Mouse (Mus musculus) testis, adult 2 months (tissue): ENCODE measurements around the gene Rbm5. TPM values are rescaled to one million over a fixed set of nuclear protein-coding genes. Genes with fewer than 3 reads are reported as not detected.
A peak's percentile ranks its signal among the peaks of the same experiment; 100 is the strongest.

Source experiments
- H3K27ac ChIP-seq: fragments of 200-500 bp; 2 replicates; pipeline ENCODE4 v1.5.1; 2012; ENCODE audit warnings: low read depth, low read length; ENCODE audit not compliant: control insufficient read depth, insufficient read depth
- H3K27me3 ChIP-seq: fragments of 200-500 bp; 2 replicates; pipeline ENCODE4 v1.6.1; 2012; ENCODE audit warnings: mild to moderate bottlenecking, low read length, moderate library complexity; ENCODE audit not compliant: control insufficient read depth, insufficient read depth
- H3K36me3 ChIP-seq: fragments of 200-500 bp; 2 replicates; pipeline ENCODE4 v1.6.1; 2012; ENCODE audit warnings: mild to moderate bottlenecking, low read length; ENCODE audit not compliant: control insufficient read depth, insufficient read depth
- H3K4me1 ChIP-seq: fragments of 200-500 bp; 2 replicates; pipeline ENCODE4 v1.6.1; 2012; ENCODE audit warnings: low read length; ENCODE audit not compliant: control insufficient read depth, insufficient read depth
- H3K4me3 ChIP-seq: fragments of 200-500 bp; 2 replicates; pipeline ENCODE4 v1.5.1; 2012; ENCODE audit warnings: low read depth, mild to moderate bottlenecking, low read length, moderate library complexity, mixed read lengths; ENCODE audit not compliant: control insufficient read depth
- CTCF ChIP-seq: fragments of 200-500 bp; IDR thresholded peaks from 2 replicates; pipeline ENCODE4 v1.5.1; 2012; ENCODE audit warnings: low read depth, mild to moderate bottlenecking, inconsistent platforms, low read length, moderate library complexity; ENCODE audit not compliant: control insufficient read depth, insufficient read depth, insufficient replicate concordance
- POLR2A ChIP-seq: fragments of 200-500 bp; IDR thresholded peaks from 2 replicates; pipeline ENCODE4 v1.6.1; 2012; ENCODE audit warnings: low read depth, mild to moderate bottlenecking, inconsistent platforms, low read length, moderate library complexity; ENCODE audit not compliant: control insufficient read depth
- polyA plus RNA-seq: library from polyadenylated mRNA; depleted of rRNA; stranded (reverse); fragments of >200 nt; gene quantifications from 2 replicates; pipeline ENCODE4 v1.2.3, GENCODE M21; 2012

Gene Rbm5
- polyA plus RNA-seq, 1 experiment, result 57.8 TPM

- no peaks in the 10 kb centered on the region for H3K27me3 ChIP-seq
- H3K4me1 ChIP-seq, result peaks cover 7% of the 10 kb centered on the region
- TF ChIP-seq CTCF (no peak), POLR2A (no peak)
- no peak overlapping the region for H3K27ac ChIP-seq
- H3K4me3 ChIP-seq, result peak overlapping the region; percentile 84
- H3K36me3 ChIP-seq, result no peaks in the 10 kb centered on the region
Measured at GRCm38 (mm10) chr9:107716951-107717350, 53.8 kb downstream of the Rbm5 start.

GRCm38 (mm10) chr9:107715632-107716031 is 55.2 kb downstream of the Rbm5 start:
- no peaks in the 10 kb centered on the region for H3K36me3 ChIP-seq
- peaks cover 7% of the 10 kb centered on the region for H3K4me1 ChIP-seq
- no peaks in the 10 kb centered on the region for H3K27me3 ChIP-seq
- H3K4me3 ChIP-seq, result peak overlapping the region; percentile 84
- no peak for TF ChIP-seq POLR2A
- TF ChIP-seq CTCF, result no peak
- no peak overlapping the region for H3K27ac ChIP-seq

- no peak overlapping the region for H3K27ac ChIP-seq
- no peaks in the 10 kb centered on the region for H3K36me3 ChIP-seq
- peak overlapping the region; percentile 64 for H3K4me3 ChIP-seq
- no peak for TF ChIP-seq POLR2A
- no peak for TF ChIP-seq CTCF
- no peaks in the 10 kb centered on the region for H3K27me3 ChIP-seq
- peaks cover 15% of the 10 kb centered on the region for H3K4me1 ChIP-seq
Measured at GRCm38 (mm10) chr9:107714221-107714952, 56.4 kb downstream of the Rbm5 start.

- Histone ChIP-seq H3K36me3 (no peaks in the 10 kb centered on the region), H3K4me3 (peak within 1 kb of the TSS; percentile 71), H3K27ac (no peak within 1 kb of the TSS), H3K4me1 (peaks cover 27% of the 10 kb centered on the region), H3K27me3 (no peaks in the 10 kb centered on the region)
- TF ChIP-seq POLR2A (no peak), CTCF (peak; percentile 12; the same call in 1 of the 2 replicates)
Measured at GRCm38 (mm10) chr9:107709697-107710483, 60.9 kb downstream of the Rbm5 start, which contains the start of gene Sema3f. TSS of gene Sema3f (minus strand) at chr9:107710475.

DNA sequence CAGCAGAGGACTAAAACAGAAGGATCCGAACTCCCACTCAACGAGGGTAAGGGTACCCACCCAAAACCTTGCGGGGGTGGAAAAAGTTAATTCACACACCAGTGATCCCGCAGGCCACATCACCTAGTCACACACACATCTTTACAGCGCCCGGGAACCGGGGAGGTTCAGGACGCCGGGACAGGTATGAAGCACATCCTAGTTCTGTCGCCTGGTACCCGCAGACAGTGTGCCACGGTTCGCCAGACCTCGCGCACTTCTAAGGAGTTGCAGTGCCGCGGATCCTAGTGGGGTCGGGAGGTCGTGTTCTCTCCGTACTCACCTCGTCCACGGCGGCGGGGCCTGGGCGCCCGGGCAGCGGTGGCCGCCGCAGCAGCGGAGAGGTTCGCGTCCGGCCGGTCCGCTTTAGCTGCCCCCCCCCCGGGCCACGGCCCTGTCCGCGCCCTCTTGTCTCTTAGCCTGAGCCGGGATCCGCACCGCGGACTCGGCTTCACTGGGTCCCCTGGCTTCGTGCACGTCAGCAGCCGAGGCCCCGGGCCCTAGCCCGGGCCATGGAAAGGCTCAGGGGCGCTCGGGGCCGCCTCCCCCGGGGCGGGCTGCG is 61.6 kb downstream of the Rbm5 start:
- Histone ChIP-seq H3K4me3 (peak overlapping the region; percentile 71), H3K4me1 (peaks cover 24% of the 10 kb centered on the region), H3K36me3 (no peaks in the 10 kb centered on the region), H3K27ac (no peak overlapping the region), H3K27me3 (no peaks in the 10 kb centered on the region)
- TF ChIP-seq POLR2A, result no peak
- TF ChIP-seq CTCF, result no peak

GRCm38 (mm10) chr9:107708439-107709095 is 62.2 kb downstream of the Rbm5 start:
- Histone ChIP-seq H3K36me3 (no peaks in the 10 kb centered on the region), H3K4me3 (peak overlapping the region; percentile 71), H3K4me1 (peaks cover 24% of the 10 kb centered on the region), H3K27ac (no peak overlapping the region), H3K27me3 (no peaks in the 10 kb centered on the region)
- no peak for TF ChIP-seq POLR2A
- TF ChIP-seq CTCF, result no peak

DNA sequence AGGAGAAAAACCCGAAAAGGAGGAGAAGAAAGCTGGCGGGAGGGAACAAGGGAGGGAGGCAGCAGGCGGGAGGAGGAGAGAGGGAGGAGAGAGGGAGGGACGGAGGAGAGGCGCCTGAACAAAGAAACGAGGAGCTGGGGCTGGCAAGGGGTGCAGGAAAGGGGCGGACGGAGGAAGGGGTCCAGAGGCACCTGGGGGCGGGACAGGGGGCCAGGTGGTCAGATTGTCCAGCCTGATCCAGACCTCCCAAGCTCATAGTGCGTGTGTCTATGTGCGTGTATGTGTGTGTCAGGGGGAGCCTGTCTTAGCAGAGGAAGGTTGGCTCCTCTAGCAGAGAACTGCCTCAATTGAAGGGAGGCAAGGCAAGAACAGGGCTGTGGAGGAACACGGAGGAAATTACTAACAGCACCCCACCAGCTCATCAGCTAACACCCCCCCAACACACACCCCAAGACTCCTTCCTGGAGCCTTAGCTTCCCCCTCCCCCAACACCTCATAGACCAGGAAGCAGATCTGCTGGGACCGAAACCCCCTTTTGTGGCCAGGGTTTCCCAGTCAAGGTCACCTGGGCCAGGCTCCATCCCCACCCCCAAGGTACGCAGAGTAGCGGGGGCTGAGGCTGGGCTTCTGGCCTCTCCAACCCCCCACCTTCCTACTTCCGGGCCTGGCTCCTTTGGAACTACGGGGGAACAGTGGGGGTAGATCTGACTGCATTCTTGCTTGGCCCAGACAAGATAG is 62.9 kb downstream of the Rbm5 start:
- Histone ChIP-seq H3K27me3 (no peaks in the 10 kb centered on the region), H3K4me3 (no peak overlapping the region), H3K4me1 (peaks cover 24% of the 10 kb centered on the region), H3K27ac (no peak overlapping the region), H3K36me3 (no peaks in the 10 kb centered on the region)
- TF ChIP-seq CTCF, result no peak
- TF ChIP-seq POLR2A, result no peak
